Mouse (Mus musculus) left cerebral cortex, postnatal 25 days (tissue): ENCODE results near the gene Gabarapl2. TPM values are rescaled to one million over a fixed set of nuclear protein-coding genes. Genes with fewer than 3 reads are reported as not detected.

Experiments used
- DNase-seq, 2 experiments: peaks; one replicate each; pipeline ENCODE4 v3.0.0; 2022; ENCODE audit warnings: low spot score in 2 of 2, mixed read lengths in 1 of 2
- intact Hi-C: fragments of 180-260 bp; cut with DNase I; formaldehyde crosslinking; loops from one replicate; pipeline ENCODE4 v1.15.1; 2025
- total RNA-seq, 2 experiments: library from RNA; stranded (reverse); gene quantifications; 2 replicates each; pipeline ENCODE4 v1.2.3; 2021

Gabarapl2 gene
- total RNA-seq, 2 experiments from 2014 or later = 219 to 220 TPM

GRCm38 (mm10) chr8:111963546-111963945 lies 23.0 kb downstream of the Gabarapl2 start:
- DNase-seq = no peak
- intact Hi-C loops = no loop called here

- peak in 1 of 2 experiments; percentile 41 for DNase-seq
- intact Hi-C loops = no loop called here
Measured at GRCm38 (mm10) chr8:111964351-111964750, 23.8 kb downstream of the Gabarapl2 start.

- intact Hi-C loops = no loop called here
- DNase-seq = no peak
Measured at GRCm38 (mm10) chr8:111964849-111965561, 24.5 kb downstream of the Gabarapl2 start.

- DNase-seq = no peak
- intact Hi-C loops = no loop called here
Measured at GRCm38 (mm10) chr8:111967246-111967870, 26.9 kb downstream of the Gabarapl2 start.

- no peak for DNase-seq
- intact Hi-C loops = no loop called here
Measured at GRCm38 (mm10) chr8:111968541-111968940, 28.0 kb downstream of the Gabarapl2 start.

GRCm38 (mm10) chr8:111968991-111969390 lies 28.5 kb downstream of the Gabarapl2 start:
- no peak for DNase-seq
- intact Hi-C loops = no loop called here

GRCm38 (mm10) chr8:111974138-111974537 lies 33.6 kb downstream of the Gabarapl2 start:
- DNase-seq = no peak
- intact Hi-C loops = no loop called here

- intact Hi-C loops = no loop called here
- no peak for DNase-seq
Measured at GRCm38 (mm10) chr8:111975706-111976105, 35.2 kb downstream of the Gabarapl2 start.

GRCm38 (mm10) chr8:111976326-111976725 lies 35.8 kb downstream of the Gabarapl2 start:
- no peak for DNase-seq
- intact Hi-C loops = no loop called here

GRCm38 (mm10) chr8:111978147-111978546 lies 37.6 kb downstream of the Gabarapl2 start:
- no peak for DNase-seq
- intact Hi-C loops = no loop called here

- DNase-seq = no peak
- intact Hi-C loops = no loop called here
Measured at GRCm38 (mm10) chr8:111982116-111982515, 41.6 kb downstream of the Gabarapl2 start.

GRCm38 (mm10) chr8:111984511-111984910 lies 44.0 kb downstream of the Gabarapl2 start:
- DNase-seq = peak; percentile 18 to 30
- intact Hi-C loops = no loop called here

GRCm38 (mm10) chr8:111989911-111990310 lies 49.4 kb downstream of the Gabarapl2 start:
- DNase-seq = peak; percentile 70 to 73
- intact Hi-C loops = loop anchor here (1.0 to 2.0 kb wide), 3 partner anchors 49 to 113 kb away; partner anchors contain the start of genes Gabarapl2 and Tmem170

GRCm38 (mm10) chr8:111991278-111991677 lies 50.8 kb downstream of the Gabarapl2 start:
- intact Hi-C loops = loop anchor here (2.0 kb wide), 2 partner anchors 50 to 114 kb away; partner anchors contain the start of genes Gabarapl2 and Tmem170
- peak; percentile 14 to 56 for DNase-seq

GRCm38 (mm10) chr8:111992013-111992702 lies 51.7 kb downstream of the Gabarapl2 start, which contains the start of gene Adat1:
TSS of gene Adat1 (minus strand) at chr8:111992302.
- peak; percentile 86 to 91 for DNase-seq
- intact Hi-C loops = loop anchor here (2.0 kb wide), 1 partner anchor 19 kb away; the partner anchor contains the start of genes Kars and Terf2ip

- intact Hi-C loops = loop anchor here (2.0 kb wide), 1 partner anchor 18 kb away; the partner anchor contains the start of genes Kars and Terf2ip
- no peak for DNase-seq
Measured at GRCm38 (mm10) chr8:111992703-111993039, 52.2 kb downstream of the Gabarapl2 start.
